Mouse (Mus musculus) heart, postnatal 4 days (tissue): ENCODE results near the gene Gh. TPM values are rescaled to one million over a fixed set of nuclear protein-coding genes. Genes with fewer than 3 reads are reported as not detected.

Source experiments
- DNase-seq: peaks from one replicate; pipeline ENCODE4 v3.0.0; 2021
- total RNA-seq, 2 experiments: library from RNA; stranded (reverse); gene quantifications; 2 replicates each; pipeline ENCODE4 v1.2.3; 2021

The Gh gene
- total RNA-seq, 2 experiments from 2014 or later, result not detected

DNA sequence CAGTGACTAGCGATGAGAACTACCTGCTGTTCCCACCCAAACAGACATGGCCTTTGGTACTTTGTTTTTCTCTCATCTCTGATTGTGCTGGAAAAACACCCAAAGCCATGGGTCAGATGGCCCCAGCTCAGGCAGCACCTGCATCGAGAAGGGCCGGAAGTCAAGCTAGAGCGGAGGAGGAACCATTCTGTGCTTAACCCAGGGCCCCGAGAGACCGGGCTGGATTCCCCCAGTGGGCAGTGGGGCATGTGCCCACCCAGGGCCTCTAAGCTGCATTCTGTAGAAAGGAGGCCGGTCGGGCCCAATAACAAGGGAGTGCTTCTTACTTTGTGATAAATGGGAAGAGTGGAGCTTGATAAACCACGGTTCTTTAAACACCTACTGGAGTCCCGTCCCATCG lies 6.5 kb upstream of the Gh start:
- no peak for DNase-seq

DNA sequence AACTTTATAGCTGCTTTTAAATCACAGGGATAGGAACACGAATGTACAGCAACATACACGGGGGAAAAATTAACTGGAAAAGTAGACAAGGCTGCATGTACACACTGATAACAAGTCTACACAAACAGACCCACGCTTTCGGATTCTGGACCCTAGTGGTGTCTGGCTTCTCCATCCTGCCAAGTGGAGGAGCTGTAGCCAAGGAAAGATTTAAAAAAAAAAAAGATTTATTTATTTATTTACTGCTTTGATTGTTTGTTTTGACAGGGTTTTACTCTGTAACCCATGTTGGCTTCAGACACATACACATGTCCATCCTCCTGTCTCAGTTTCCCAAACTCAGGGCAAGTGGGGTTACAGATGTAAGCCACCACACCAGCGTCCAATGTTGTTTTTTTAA lies 5.8 kb upstream of the Gh start:
- no peak for DNase-seq

DNA sequence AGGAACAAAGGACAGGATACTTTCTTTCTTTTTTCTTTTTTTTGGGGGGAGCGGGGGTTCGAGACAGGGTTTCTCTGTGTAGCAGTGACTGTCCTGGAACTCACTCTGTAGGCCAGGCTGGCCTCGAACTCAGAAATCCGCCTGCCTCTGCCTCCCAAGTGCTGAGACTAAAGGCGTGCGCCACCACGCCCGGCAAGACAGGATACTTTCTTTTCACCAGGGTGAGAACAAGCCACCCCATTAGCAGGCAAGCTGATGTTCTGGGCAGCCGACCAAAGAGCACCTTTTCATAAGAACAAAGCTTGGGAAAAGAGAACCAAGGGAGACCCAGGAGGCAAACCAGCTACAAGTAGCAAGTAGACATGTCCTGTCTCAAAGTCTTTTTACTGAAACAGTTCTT lies 5.1 kb upstream of the Gh start:
- DNase-seq, result no peak

DNA sequence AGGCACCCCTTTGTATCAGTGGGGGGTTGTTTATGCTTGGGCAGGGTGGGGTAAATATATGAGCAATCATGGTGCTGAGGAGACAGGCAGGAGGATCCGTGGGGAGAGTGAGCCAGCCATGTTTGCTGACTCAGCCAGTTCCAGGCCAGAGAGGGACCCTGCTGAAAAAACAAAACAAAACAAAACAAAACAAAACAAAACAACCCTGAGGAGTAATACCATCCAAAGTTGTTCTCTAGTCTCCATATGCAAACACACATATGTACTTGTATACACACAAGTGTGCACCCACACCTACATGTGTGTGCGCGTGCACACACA lies 4.4 kb upstream of the Gh start:
- no peak for DNase-seq

DNA sequence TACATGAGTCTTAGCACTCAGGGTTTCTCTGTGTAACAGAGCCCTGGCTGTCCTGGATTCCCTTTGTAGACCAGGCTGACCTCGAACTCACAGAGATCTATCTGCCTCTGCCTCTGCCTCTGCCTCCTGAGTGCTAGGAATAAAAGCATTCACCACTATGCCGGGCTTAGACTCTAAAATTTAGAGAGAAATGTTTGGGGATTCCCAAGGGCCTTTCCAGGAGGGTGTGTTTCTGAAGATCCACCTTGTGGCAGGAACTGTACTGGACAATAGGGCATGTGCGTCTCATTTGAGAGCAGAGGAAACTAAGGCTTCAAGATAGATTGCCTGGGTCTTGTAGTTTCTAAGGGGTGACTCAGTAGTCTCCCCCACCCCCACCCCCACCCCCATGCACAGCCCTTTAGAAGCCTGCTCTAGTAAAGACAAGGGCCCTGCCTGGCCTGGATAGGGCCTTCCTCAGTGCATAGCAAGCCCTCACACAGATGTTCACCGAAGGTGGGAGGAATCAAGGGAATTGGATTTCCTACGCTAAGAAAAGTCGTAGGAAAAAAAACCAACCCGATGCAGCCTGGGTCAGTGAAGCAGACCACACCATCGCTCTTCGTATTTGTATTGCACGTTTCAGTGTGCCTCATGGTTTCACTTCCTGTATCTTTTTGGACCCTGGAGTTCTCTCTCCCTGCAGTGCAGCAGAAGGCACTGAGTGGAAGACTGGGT lies 3.8 kb upstream of the Gh start:
- no peak for DNase-seq

DNA sequence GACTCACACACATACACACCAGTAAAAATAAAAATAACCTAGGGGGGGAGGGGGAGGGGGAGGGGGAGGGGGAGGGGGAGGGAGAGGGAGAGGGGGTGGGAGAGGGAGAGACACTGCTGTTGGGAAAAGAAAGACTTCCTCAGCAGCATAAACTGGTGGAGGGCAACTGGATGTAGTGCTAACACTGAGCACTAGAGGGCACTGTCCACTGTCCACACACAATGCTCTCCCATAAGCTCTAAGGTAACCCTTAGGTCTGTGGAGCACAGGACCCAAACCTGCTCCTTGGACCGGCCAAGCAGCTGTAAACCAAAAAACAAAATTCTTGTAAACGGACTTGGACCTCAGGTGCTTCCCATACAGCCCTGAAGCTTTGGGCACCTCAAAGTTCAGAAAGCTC lies 969 bp upstream of the Gh start:
- DNase-seq, result peak; percentile 79

DNA sequence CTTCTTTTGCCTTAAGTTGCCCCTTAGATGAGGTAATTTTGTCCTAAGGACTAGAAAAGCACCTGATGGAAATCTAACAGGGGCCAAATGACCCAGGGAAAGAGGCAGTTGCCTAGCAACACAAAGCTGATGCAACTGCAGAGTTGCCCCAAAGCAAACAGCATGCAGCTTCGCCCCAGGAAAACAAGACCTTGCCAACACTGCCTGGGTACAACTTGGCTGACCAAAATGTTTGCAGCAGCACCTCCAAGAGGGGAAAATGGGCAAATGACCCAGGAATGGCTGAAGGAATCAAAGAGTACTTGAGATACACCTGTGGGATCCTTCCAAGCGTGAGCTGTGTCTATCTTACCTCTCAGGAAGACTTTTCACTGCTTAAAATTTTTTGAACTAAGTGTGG lies 9.8 kb downstream of the Gh start:
- no peak for DNase-seq

DNA sequence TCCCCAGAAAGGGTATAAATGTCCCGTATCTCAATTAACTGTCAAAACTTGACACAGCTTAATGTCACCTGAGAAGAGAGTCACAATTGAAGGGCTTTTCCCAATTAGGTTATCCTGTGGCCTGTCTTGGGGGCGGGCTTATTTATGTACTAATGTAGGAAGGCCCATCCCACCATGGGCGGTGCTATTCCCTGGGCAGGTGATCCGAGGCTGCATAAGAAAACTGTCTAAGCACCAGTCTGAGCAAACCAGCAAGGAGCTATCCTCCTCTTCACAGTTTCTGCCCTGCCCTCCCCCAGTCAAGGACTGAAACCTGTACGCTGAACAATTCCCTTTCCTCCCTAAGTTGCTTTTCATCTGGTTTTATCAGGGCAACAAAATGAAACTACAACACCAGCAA lies 11.3 kb downstream of the Gh start:
- no peak for DNase-seq

DNA sequence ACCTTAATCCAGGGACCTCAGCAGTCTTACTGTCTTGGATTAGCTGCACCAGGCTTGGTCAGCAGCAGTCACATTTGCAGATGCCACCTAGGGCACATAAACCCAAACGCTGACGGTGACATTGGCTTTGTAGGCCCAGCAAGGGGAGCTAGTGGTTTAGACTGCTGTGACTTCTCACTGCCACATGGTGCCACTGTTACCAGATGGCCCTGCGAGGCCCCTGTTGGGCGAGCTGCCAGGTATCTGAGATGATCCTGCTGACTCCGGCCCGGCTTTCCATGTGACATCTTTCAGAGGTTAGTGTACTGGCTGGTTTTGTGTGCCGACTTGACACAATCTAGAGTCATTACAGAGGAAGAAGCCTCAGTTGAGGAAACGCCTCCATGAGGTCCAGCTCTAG lies 12.3 kb downstream of the Gh start:
- DNase-seq, result peak; percentile 91

DNA sequence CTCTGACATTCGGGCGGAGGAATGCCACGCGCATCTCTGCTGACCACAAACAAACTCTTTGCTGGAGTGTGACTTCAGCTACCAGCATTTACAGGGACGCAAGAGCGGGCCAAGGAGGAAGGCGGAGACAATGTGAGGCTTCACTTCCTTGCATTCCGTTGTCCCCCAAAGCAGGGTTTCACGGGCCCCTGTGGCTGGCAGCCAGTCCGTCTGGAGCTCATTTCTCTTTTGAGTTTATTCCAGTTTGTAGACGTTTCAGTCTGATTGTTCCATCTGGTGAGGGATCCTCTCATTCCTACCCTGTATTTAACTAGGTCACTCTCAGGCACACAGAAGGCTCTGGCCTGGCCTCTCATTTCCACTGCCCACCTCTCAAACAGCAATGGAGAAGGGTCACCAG lies 14.7 kb downstream of the Gh start:
- no peak for DNase-seq

DNA sequence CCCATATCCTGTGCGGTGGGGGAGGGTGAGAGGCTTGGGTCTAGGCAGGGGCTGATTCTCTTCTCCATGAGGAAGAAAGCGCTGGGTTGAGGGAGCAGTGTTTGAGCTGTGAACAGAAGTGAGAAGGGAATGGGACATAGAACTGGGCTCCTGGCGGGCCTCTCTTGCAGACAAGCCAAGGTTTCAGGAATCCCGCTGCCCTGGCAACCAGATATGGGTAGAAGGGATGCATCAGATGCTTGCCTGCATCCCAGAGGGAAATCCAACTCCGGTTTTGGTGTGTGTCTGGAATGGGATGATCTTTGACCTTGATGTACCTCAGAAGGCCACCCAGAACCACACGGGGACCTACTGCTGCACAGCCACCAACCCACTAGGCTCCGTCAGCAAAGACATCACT lies 15.5 kb downstream of the Gh start:
- DNase-seq, result no peak

DNA sequence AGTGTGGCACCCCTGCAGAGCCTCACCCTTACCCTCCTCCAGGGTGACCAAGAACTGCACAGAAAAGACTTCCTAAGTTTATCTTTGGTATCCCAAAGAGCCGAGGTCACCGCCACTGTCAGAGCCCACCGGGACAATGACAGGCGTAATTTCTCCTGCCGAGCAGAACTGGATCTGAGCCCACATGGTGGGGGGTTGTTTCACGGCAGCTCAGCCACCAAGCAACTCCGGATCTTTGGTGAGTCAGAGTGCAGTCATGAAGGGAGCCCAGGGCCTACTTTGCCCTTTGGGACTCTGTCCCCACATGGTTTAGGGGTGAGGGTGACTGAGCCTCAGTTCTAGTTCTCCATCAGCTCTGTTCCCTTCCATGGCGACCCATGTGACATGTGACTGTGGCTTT lies 17.5 kb downstream of the Gh start:
- DNase-seq, result no peak

DNA sequence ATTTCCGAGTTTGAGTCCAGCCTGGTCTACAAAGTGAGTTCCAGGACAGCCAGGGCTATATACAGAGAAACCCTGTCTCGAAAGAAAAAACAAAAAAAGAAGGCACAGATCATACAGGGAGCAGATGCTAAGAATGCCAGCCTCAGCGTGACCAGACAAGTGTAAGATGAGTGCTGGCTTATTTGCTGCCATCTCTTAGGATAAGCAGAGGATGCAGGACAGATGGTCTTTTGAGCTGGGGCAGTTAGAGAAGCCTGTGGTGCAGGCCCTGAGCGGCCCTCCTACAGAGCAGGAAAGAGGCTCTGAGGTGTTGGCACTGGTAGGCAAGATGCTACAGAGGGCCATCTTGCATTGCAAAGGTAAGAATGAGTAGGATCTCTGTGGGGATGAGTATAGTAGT lies 18.3 kb downstream of the Gh start:
- no peak for DNase-seq

DNA sequence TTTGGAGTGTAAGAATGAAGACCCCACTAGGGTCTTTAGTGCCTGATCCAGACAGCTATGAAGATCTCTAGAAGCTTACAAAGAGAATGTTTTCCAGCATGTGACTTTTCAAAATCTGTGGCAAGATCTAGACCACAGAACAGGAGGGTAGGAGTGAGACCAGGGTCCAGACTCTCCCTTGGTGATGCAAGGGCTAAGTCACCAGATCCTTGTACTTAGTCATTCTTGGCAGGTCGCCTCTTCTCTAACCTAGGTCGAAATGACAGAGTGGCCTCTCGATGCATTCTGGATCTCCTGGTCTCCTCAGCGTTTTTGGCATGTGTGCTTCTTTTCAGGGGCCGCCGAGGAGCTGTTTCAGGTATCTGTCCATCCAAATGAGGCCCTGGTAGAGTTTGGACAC lies 19.2 kb downstream of the Gh start:
- no peak for DNase-seq

DNA sequence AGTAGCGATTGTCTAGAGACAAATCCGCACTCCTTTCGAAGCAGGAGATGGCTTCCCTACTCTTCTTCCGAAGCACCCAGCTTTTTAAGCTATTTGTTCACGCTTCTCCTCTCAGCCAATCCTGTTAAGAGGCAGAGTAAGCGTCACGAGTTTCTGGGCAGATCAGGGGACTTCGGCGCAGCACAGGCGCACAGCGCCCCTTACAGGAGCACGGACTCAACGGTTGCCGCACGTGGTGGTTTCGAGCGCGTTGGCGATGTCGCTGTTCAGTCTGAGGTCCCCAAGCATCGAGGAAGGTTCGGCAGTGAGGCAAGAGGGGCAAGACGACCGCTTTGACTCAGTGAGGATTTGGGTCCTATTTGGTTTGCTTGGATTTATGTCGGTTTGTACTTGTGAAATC lies 25.2 kb downstream of the Gh start, which contains the start of gene Tcam1:
Gene Tcam1, plus strand, starts transcription at position 219 of the 400 bp plus-strand sequence.
- DNase-seq, result peak; percentile 96

DNA sequence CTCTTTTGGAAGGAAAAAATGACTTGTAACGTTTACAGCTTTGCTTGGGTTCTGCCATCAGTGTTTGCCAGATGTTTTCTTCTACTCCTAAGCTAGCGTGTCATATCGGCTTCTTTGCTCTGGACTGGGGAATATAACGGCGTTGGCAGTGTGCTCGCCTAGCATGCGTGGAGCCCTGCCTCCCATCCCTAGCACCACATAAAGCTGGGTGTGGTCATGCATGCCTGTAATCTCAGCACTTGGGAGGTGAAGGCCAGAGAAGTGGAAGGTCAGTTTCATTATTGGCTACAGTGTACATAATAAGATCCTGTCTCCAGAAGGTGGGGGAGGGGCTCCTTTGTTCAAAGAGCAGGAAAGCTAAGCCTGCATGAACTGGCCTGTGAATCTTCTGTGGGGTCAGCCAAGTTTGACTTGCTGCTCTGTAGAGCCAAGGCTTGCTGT lies 26.7 kb downstream of the Gh start:
- peak; percentile 44 for DNase-seq

DNA sequence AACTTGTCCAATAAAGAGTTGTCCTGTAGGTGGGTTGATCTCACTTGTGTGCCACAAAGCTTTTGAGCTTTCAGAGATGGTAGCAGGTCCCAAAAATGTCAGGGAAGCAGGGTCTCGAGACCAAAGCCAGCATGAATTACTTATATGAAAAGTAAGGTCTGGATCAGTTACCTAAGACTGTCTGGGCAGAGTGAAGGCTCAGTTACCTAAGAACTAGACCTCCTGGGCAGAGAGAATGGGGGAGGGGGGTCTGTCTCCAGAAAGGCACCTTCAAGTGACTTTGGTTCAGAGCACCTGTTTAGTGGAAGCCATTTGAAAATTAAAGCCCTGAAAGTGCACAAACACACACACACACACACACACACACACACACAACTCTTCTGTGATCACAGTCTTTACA lies 27.3 kb downstream of the Gh start:
- DNase-seq, result no peak

DNA sequence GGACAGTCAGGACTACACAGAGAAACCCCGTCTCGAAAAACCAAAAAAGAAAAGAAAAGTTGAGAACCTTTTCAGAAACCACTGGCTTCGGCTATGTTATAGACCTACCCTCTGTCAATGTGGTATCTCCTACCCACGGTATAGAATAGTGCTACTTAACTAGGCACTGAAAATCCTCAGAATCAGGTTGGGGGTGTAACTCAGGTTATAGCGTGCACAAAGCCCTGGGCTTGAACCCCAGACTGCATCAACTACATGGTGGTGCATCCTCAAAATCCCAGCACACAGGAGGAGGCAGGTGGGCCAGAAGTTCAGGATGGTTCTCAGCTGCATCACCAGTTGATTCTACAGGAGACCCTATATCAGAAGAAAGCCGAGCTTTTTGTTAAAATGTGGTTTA lies 27.9 kb downstream of the Gh start:
- no peak for DNase-seq

DNA sequence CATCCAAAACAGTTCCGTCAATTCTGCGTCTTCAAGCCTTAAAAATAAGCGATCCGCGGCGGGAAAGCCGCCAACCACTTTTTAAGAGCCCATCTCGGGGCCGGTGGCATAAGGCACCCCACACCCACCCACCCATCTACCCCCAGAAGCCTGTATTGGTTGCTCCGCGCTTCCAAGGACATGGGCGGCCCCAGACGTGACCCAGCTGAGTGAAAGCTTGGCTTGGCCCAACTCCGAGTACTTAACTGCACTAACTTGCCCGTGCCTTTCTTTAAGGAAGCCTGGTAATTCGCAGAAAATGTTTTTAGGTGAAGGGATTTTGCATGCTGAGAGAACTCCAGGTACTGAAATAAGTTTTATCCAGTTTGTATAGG lies 28.4 kb downstream of the Gh start:
- no peak for DNase-seq

DNA sequence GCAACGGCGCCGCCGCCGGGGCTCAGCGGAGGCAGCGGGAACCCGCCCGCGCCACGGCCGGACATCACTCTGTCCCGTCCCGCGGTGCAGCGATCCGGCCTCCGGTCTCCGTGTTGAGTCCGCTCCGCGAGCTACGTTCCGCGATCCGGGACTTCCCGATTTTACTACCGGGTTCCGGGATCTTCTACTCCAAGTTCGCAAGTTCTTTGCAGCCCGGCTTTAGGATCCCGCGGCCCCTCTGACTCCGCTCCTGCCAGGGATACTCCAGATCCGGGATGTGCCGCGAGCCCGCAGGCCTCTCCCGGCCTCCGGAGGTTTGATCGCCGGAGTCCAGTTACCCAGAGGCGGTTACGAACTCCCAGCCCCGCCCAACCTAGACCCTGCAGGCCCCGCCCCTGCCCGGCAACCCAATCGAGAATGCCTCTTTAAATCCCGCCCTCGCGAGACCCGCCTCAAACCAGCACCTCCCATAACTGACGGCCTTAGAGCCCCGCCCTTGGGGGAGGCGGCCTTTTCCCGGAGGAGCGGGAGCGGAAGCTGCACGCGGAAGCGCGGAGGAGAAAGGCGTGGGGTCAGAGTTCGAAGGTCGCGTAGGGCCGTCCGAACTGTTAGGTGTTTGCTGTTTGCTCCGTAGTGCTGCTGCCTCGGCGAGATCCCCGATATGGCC lies 28.9 kb downstream of the Gh start, which contains the start of gene Smarcd2:
Gene Smarcd2, minus strand, starts transcription at position 329 of the 667 bp plus-strand sequence.
- DNase-seq, result peak; percentile 99

DNA sequence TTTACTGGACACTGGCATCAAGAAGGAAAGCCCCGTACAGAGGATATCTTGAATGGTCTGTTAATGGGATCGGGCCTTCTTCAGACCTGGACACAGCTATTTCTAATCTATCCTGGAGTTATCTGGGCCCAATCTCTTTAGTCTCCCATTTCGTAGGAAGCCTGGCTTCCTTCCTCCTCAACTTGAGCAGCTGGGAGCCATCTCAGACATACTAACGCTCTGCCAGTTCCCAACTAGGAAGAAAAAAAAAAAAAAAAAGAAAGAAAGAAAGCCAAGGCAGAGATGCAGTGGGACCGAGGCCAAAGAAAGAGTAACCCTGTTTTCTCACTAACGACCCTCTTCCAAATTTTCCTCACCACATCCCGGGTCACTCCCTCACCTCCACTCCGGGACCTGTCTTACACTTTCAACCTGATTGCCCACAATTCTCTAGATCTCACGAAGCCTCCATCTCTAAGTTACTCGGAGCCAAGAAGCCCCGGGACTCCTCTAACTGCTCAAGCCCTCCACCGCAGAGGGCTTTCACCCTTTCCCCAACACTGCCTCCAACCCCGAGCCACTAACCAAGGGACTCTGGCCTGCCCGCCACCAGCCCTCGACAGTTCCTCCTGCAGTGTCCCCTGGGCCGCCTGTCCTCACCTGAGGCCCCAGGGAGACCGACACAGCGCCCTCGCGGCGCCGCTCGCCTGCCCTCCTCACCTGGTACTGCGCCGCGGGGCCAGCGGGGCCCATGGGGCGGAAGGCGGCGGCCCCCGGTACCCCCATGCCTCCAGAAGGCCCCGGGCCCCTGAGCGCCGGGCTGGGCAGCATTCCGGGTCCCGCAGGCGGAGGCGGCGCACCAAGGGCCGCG lies 29.6 kb downstream of the Gh start:
- DNase-seq, result peak; percentile 53

DNA sequence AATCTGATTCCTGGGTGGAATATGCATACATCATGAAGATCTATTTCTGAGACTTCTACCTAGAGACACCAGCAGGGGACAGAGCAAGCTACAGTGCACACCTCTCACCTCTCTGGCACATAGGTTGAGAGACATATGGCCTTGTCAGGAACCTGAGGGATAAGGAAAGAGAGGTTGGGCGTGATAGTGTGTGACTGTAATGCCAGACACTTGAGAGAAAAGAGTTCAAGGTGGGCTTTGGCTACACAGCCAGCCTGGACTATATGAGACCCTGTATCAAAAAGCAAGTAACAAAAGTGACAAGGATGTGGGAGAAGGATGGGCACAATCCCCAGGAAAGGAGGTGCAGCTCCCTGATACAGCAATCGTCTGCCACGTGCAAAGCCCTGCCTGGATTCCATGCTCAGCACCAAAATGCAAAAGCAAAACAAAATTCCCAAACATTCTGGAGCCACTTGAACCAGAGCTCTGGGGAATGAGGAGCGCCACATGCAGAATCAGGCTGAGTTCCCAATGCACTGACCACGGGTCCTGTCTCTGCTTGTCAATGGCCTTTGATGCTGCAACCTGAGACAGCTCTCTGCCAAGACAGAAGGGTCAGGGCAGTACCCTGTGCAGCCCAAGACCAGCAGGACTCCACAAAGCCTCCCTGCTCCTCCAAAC lies 30.4 kb downstream of the Gh start:
- no peak for DNase-seq

DNA sequence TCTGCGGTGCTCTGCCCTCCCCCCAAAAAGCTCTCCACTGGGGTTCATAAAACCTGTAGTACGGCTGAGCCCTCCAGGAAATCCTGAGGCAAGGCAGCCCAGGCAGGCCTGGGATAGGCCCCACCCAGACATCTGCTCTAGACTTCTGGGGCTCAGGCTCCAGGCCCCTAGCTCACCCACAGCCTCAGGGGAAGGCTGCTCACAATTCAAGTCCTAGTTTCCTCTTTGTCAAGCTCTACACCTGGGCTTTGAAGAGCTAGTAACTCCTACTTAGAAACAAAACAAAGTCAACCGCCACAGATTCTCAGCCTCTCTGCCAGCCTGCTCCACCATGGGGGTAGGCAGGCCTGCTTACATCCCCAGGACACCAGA lies 32.6 kb downstream of the Gh start:
- DNase-seq, result no peak
